ENCODE assay signal across 8 mouse cellular contexts in genomic region chr12:76367096-76367995, GRCm38 (mm10). TPM values are rescaled to one million over a fixed set of nuclear protein-coding genes. Genes with fewer than 3 reads are reported as not detected.
A peak's percentile ranks its signal among the peaks of the same experiment; 100 is the strongest.
DNase-seq lines count a peak whose midpoint lies in the region; ATAC-seq and TF ChIP-seq lines count a peak whose summit lies in the region.

No protein-coding gene starts in this region.

- H3K27ac ChIP-seq in ES-E14 (ENCODE audit: insufficient read depth, low read depth, low read length, poor library complexity, severe bottlenecking), result no peak overlapping the region
- peak overlapping the region; percentile 100 for H3K27ac ChIP-seq in heart, embryonic 15.5 days
- 0 out of 2 replicates have a peak overlapping the region, but pooled peaks have one; percentile 20 for H3K27ac ChIP-seq in neural tube, embryonic 11.5 days (ENCODE audit: low read depth, low read length)

- H3K36me3 ChIP-seq in erythroblast, embryonic 14.5 days (ENCODE audit: control insufficient read depth), result peaks cover 14% of the 10 kb centered on the region
- no peaks in the 10 kb centered on the region for H3K36me3 ChIP-seq in ES-E14 (ENCODE audit: control insufficient read depth, insufficient read depth, low read length, poor library complexity, severe bottlenecking)
- H3K36me3 ChIP-seq in heart, embryonic 15.5 days, result no peaks in the 10 kb centered on the region
- no peaks in the 10 kb centered on the region for H3K36me3 ChIP-seq in neural tube, embryonic 11.5 days (ENCODE audit: control insufficient read depth, insufficient read depth, low read length)

- 17% methylated on average over 14 of the region's 14 CpGs for WGBS in heart, embryonic 15.5 days
- 15% methylated on average over 14 of the region's 14 CpGs for WGBS in neural tube, embryonic 11.5 days

- H3K27me3 ChIP-seq in erythroblast, embryonic 14.5 days (ENCODE audit: control insufficient read depth), result no peaks in the 10 kb centered on the region
- no peaks in the 10 kb centered on the region for H3K27me3 ChIP-seq in heart, embryonic 15.5 days
- H3K27me3 ChIP-seq in neural tube, embryonic 11.5 days (ENCODE audit: control insufficient read depth, insufficient read depth, low read length), result no peaks in the 10 kb centered on the region

- DNase-seq in ES-E14 (ENCODE audit: low read depth, low spot score), result no peak
- DNase-seq in cerebellum, postnatal 36 days, result peak; percentile 26 to 38
- peak; percentile 42 to 56 for DNase-seq in kidney, postnatal 4 days
- peak; percentile 51 for DNase-seq in neural tube, embryonic 11.5 days (ENCODE audit: low spot score)
- DNase-seq in right cerebral cortex, postnatal 4 days, result no peak

- in situ Hi-C loops in ES-E14 (cut with MboI; ENCODE audit: low sequenced_read_pairs in 2 of 2, unreplicated experiment in 2 of 2), result no loop called here

- peak overlapping the region; percentile 96 for H3K4me3 ChIP-seq in erythroblast, embryonic 14.5 days (replicated peaks)
- peak overlapping the region; percentile 35 to 48 for H3K4me3 ChIP-seq in ES-E14 (ENCODE audit: insufficient read depth in 1 of 2, low read depth in 1 of 2, low read length in 2 of 2, poor library complexity in 1 of 2, severe bottlenecking in 1 of 2)
- H3K4me3 ChIP-seq in heart, embryonic 15.5 days, result peak overlapping the region; percentile 94
- H3K4me3 ChIP-seq in neural tube, embryonic 11.5 days (ENCODE audit: low read depth, low read length), result peak overlapping the region; percentile 86; the same call in 1 of the 2 replicates

- H3K9me3 ChIP-seq in erythroblast, embryonic 14.5 days (ENCODE audit: control insufficient read depth, low read length), result no peaks in the 10 kb centered on the region
- H3K9me3 ChIP-seq in ES-E14 (ENCODE audit: control insufficient read depth, insufficient read depth, low read depth, low read length), result no peaks in the 10 kb centered on the region
- no peaks in the 10 kb centered on the region for H3K9me3 ChIP-seq in heart, embryonic 15.5 days (replicated peaks)
- H3K9me3 ChIP-seq in neural tube, embryonic 11.5 days (ENCODE audit: control insufficient read depth, low read length), result no peaks in the 10 kb centered on the region

- peak overlapping the region; percentile 23 for H3K9ac ChIP-seq in ES-E14 (ENCODE audit: insufficient read depth, low read depth, low read length, poor library complexity, severe bottlenecking)
- peak overlapping the region; percentile 19 for H3K9ac ChIP-seq in heart, embryonic 15.5 days
- peak overlapping the region; percentile 12; the same call in 1 of the 2 replicates for H3K9ac ChIP-seq in neural tube, embryonic 11.5 days (ENCODE audit: low read length)

- ATAC-seq in erythroblast, adult 5-6 weeks (replicated peaks; ENCODE audit: low FRiP score, poor library complexity, severe bottlenecking), result no peak
- no peak for ATAC-seq in heart, embryonic 15.5 days (replicated peaks; ENCODE audit: insufficient number of reproducible peaks, insufficient read depth, low FRiP score, low read depth)
- ATAC-seq in neural tube, embryonic 11.5 days (ENCODE audit: insufficient read depth, low FRiP score, low TSS enrichment), result no peak

- peaks cover 77% of the 10 kb centered on the region for H3K4me1 ChIP-seq in erythroblast, embryonic 14.5 days (ENCODE audit: control insufficient read depth)
- peaks cover 0 to 7% of the 10 kb centered on the region in 2 experiments; a peak in 2 of 4 replicates for H3K4me1 ChIP-seq in ES-E14 (ENCODE audit: control insufficient read depth in 2 of 2, insufficient read depth in 2 of 2, low read length in 2 of 2, poor library complexity in 1 of 2)
- H3K4me1 ChIP-seq in heart, embryonic 15.5 days (replicated peaks), result peaks cover 43% of the 10 kb centered on the region
- H3K4me1 ChIP-seq in neural tube, embryonic 11.5 days (ENCODE audit: control insufficient read depth, insufficient read depth, low read length), result peaks cover 26% of the 10 kb centered on the region

- peak overlapping the region; percentile 83 for H3K4me2 ChIP-seq in heart, embryonic 15.5 days
- peak overlapping the region; percentile 89 for H3K4me2 ChIP-seq in neural tube, embryonic 11.5 days (ENCODE audit: low read depth)

TF ChIP-seq in ES-E14, 5 proteins besides CTCF, POLR2A, EP300 and RAD21:
- no peak for TF ChIP-seq CHD2 (IDR thresholded peaks at IDR 0.05; ENCODE audit: low read depth, low read length)
- TF ChIP-seq HCFC1 (IDR thresholded peaks at IDR 0.05; ENCODE audit: borderline replicate concordance, insufficient read depth, low read length), result no peak
- no peak for TF ChIP-seq ZNF384 (IDR thresholded peaks at IDR 0.05; ENCODE audit: low read depth, low read length)
- no peak for TF ChIP-seq ZC3H11A (IDR thresholded peaks at IDR 0.05; ENCODE audit: borderline replicate concordance, low read depth, low read length)
- TF ChIP-seq MAFK (IDR thresholded peaks at IDR 0.05; ENCODE audit: insufficient read depth, low read depth, low read length), result no peak

RNA-seq across cellular contexts. Expression of gene Zbtb25, which starts 2.1 kb away (rescaled TPM):
- 0.29 and 0.59 TPM in 2 replicates for polyA plus RNA-seq in erythroblast, embryonic 14.5 days (2012)
- 6.1 and 19.2 TPM in 2 replicates for total RNA-seq in erythroblast, adult 5-6 weeks (2015; ENCODE audit: low replicate concordance)
- total RNA-seq in erythroblast, adult 5-6 weeks (2017; ENCODE audit: low replicate concordance), result 1.3 and 4.6 TPM in 2 replicates
- total RNA-seq in ES-E14 (2012; rRNA removed), result 5.5 and 5.7 TPM in 2 replicates
- 10.1 and 12.9 TPM in 2 replicates for polyA plus RNA-seq in heart, embryonic 15.5 days (2015; fragmentation: Nextera tagmentation; extraction: Ambion mirVana)
- polyA plus RNA-seq in neural tube, embryonic 11.5 days (2014; fragmentation: Nextera tagmentation; extraction: Ambion mirVana), result 17.5 and 17.9 TPM in 2 replicates

RNA-seq across cellular contexts. Expression of gene Zbtb1, which starts 2.7 kb away (rescaled TPM):
- polyA plus RNA-seq in erythroblast, embryonic 14.5 days (2012), result 0.10 and 0.14 TPM in 2 replicates
- 4.6 and 4.8 TPM in 2 replicates for total RNA-seq in erythroblast, adult 5-6 weeks (2015; ENCODE audit: low replicate concordance)
- 4.0 and 5.6 TPM in 2 replicates for total RNA-seq in erythroblast, adult 5-6 weeks (2017; ENCODE audit: low replicate concordance)
- total RNA-seq in ES-E14 (2012; rRNA removed), result 3.4 and 4.5 TPM in 2 replicates
- polyA plus RNA-seq in heart, embryonic 15.5 days (2015; fragmentation: Nextera tagmentation; extraction: Ambion mirVana), result 5.7 and 6.6 TPM in 2 replicates
- 7.7 and 7.9 TPM in 2 replicates for polyA plus RNA-seq in neural tube, embryonic 11.5 days (2014; fragmentation: Nextera tagmentation; extraction: Ambion mirVana)

RNA-seq across cellular contexts. Expression of gene Hspa2, which starts 36.6 kb away (rescaled TPM):
- polyA plus RNA-seq in erythroblast, embryonic 14.5 days (2012), result 0.20 and 0.27 TPM in 2 replicates
- total RNA-seq in erythroblast, adult 5-6 weeks (2015; ENCODE audit: low replicate concordance), result 0.42 and 4.4 TPM in 2 replicates
- 0.68 and 1.8 TPM in 2 replicates for total RNA-seq in erythroblast, adult 5-6 weeks (2017; ENCODE audit: low replicate concordance)
- 8.1 and 9.2 TPM in 2 replicates for total RNA-seq in ES-E14 (2012; rRNA removed)
- polyA plus RNA-seq in heart, embryonic 15.5 days (2015; fragmentation: Nextera tagmentation; extraction: Ambion mirVana), result 15.5 and 15.8 TPM in 2 replicates
- polyA plus RNA-seq in neural tube, embryonic 11.5 days (2014; fragmentation: Nextera tagmentation; extraction: Ambion mirVana), result 5.1 and 6.0 TPM in 2 replicates

RNA-seq across cellular contexts. Expression of gene Akap5, which starts 42.7 kb away (rescaled TPM):
- 0.01 TPM in 2 replicates for polyA plus RNA-seq in erythroblast, embryonic 14.5 days (2012)
- total RNA-seq in erythroblast, adult 5-6 weeks (2015; ENCODE audit: low replicate concordance), result 0.38 TPM in 1 of 2 replicates, not detected in the other
- 0.28 TPM in 1 of 2 replicates, not detected in the other for total RNA-seq in erythroblast, adult 5-6 weeks (2017; ENCODE audit: low replicate concordance)
- 5.2 and 7.2 TPM in 2 replicates for total RNA-seq in ES-E14 (2012; rRNA removed)
- polyA plus RNA-seq in heart, embryonic 15.5 days (2015; fragmentation: Nextera tagmentation; extraction: Ambion mirVana), result 2.9 and 4.0 TPM in 2 replicates
- polyA plus RNA-seq in neural tube, embryonic 11.5 days (2014; fragmentation: Nextera tagmentation; extraction: Ambion mirVana), result 3.9 and 4.4 TPM in 2 replicates

RNA-seq across cellular contexts. Expression of gene Ppp1r36, which starts 50.0 kb away (rescaled TPM):
- polyA plus RNA-seq in erythroblast, embryonic 14.5 days (2012), result not detected in 2 replicates
- not detected in 2 replicates for total RNA-seq in erythroblast, adult 5-6 weeks (2015; ENCODE audit: low replicate concordance)
- total RNA-seq in erythroblast, adult 5-6 weeks (2017; ENCODE audit: low replicate concordance), result not detected in 2 replicates
- 0.54 and 0.69 TPM in 2 replicates for total RNA-seq in ES-E14 (2012; rRNA removed)
- 1.8 and 2.2 TPM in 2 replicates for polyA plus RNA-seq in heart, embryonic 15.5 days (2015; fragmentation: Nextera tagmentation; extraction: Ambion mirVana)
- polyA plus RNA-seq in neural tube, embryonic 11.5 days (2014; fragmentation: Nextera tagmentation; extraction: Ambion mirVana), result 0.45 and 0.82 TPM in 2 replicates

Comparison
In these comparisons a context has a peak if more than half of its experiments do, and no peak if none do; other contexts are left out.
1. H3K4me3 ChIP-seq: peak in every context shown above with its lines; median percentile 96 in erythroblast, embryonic 14.5 days; 94 in heart, embryonic 15.5 days; 86 in neural tube, embryonic 11.5 days; 42 in ES-E14.
2. DNase-seq: peak in cerebellum, postnatal 36 days (2 of 2), kidney, postnatal 4 days (2 of 2) and neural tube, embryonic 11.5 days (single experiment); none in ES-E14 (single experiment) and right cerebral cortex, postnatal 4 days (single experiment).
3. Peak in every context shown above with its lines, with median percentiles within 50 percentile points of each other: H3K9ac ChIP-seq.